Mouse (Mus musculus) testis, adult 2 months (tissue): ENCODE results near the gene C1qtnf6.

Experiments
- CTCF ChIP-seq: fragments of 200-500 bp; IDR thresholded peaks from 2 replicates; pipeline ENCODE4 v1.5.1; 2012; ENCODE audit warnings: low read depth, mild to moderate bottlenecking, inconsistent platforms, low read length, moderate library complexity; ENCODE audit not compliant: control insufficient read depth, insufficient read depth, insufficient replicate concordance
- POLR2A ChIP-seq: fragments of 200-500 bp; IDR thresholded peaks from 2 replicates; pipeline ENCODE4 v1.6.1; 2012; ENCODE audit warnings: low read depth, mild to moderate bottlenecking, inconsistent platforms, low read length, moderate library complexity; ENCODE audit not compliant: control insufficient read depth

GRCm38 (mm10) chr15:78530141-78530540 lies 1.1 kb downstream of the C1qtnf6 start:
- TF ChIP-seq CTCF (no peak), POLR2A (no peak)
